Mouse (Mus musculus) ES-E14 (cell line): ENCODE measurements around the gene Nav1. TPM values are rescaled to one million over a fixed set of nuclear protein-coding genes. Genes with fewer than 3 reads are reported as not detected.
A peak's percentile ranks its signal among the peaks of the same experiment; 100 is the strongest.

Experiments
- DNase-seq: peaks from one replicate; pipeline ENCODE4 v3.0.0-alpha.2; 2013; ENCODE audit warnings: low read depth, low spot score
- H3K27ac ChIP-seq: 2 replicates; pipeline ENCODE4 v1.5.1; 2012; ENCODE audit warnings: low read depth, mild to moderate bottlenecking, low read length, moderate library complexity, mixed read lengths; ENCODE audit not compliant: poor library complexity, insufficient read depth, severe bottlenecking
- H3K36me3 ChIP-seq: 2 replicates; pipeline ENCODE4 v1.6.1; 2012; ENCODE audit warnings: mild to moderate bottlenecking, low read length, moderate library complexity, mixed read lengths; ENCODE audit not compliant: control insufficient read depth, poor library complexity, insufficient read depth, severe bottlenecking
- H3K4me1 ChIP-seq, 2 experiments: fragments of 150-350 bp in 1 of 2; sonication (generic) in 1 of 2; 2 replicates each; pipeline ENCODE4 v1.6.1; 2012; ENCODE audit warnings: low read length in 2 of 2, mild to moderate bottlenecking in 1 of 2, mixed read lengths in 1 of 2; ENCODE audit not compliant: control insufficient read depth in 2 of 2, insufficient read depth in 2 of 2, poor library complexity in 1 of 2
- H3K4me3 ChIP-seq, 2 experiments: fragments of 150-350 bp in 1 of 2; sonication (generic) in 1 of 2; 2 replicates each; pipeline ENCODE4 v1.5.1; 2012; ENCODE audit warnings: low read length in 2 of 2, low read depth in 1 of 2, mild to moderate bottlenecking in 1 of 2, mixed read lengths in 1 of 2; ENCODE audit not compliant: insufficient read depth in 1 of 2, poor library complexity in 1 of 2, severe bottlenecking in 1 of 2
- H3K9ac ChIP-seq: 2 replicates; pipeline ENCODE4 v1.6.1; 2012; ENCODE audit warnings: low read depth, mild to moderate bottlenecking, low read length, mixed read lengths; ENCODE audit not compliant: poor library complexity, insufficient read depth, severe bottlenecking
- H3K9me3 ChIP-seq: fragments of 150-350 bp; sonication (generic); 2 replicates; pipeline ENCODE4 v1.6.1; 2012; ENCODE audit warnings: low read depth, mild to moderate bottlenecking, low read length; ENCODE audit not compliant: control insufficient read depth, insufficient read depth
- CHD2 ChIP-seq: IDR thresholded peaks from 2 replicates; pipeline ENCODE4 v1.6.1; 2014; ENCODE audit warnings: mild to moderate bottlenecking, low read depth, low read length, inconsistent platforms
- HCFC1 ChIP-seq: IDR thresholded peaks from 2 replicates; pipeline ENCODE4 v1.6.1; 2012; ENCODE audit warnings: low read length, inconsistent platforms, borderline replicate concordance; ENCODE audit not compliant: insufficient read depth
- MAFK ChIP-seq: IDR thresholded peaks from 2 replicates; pipeline ENCODE4 v1.6.1; 2014; ENCODE audit warnings: mild to moderate bottlenecking, low read depth, low read length, inconsistent platforms; ENCODE audit not compliant: insufficient read depth
- ZC3H11A ChIP-seq: IDR thresholded peaks from 2 replicates; pipeline ENCODE4 v1.6.1; 2012; ENCODE audit warnings: low read depth, mild to moderate bottlenecking, inconsistent platforms, low read length, borderline replicate concordance
- ZNF384 ChIP-seq: IDR thresholded peaks from 2 replicates; pipeline ENCODE4 v1.6.1; 2012; ENCODE audit warnings: low read depth, low read length, inconsistent platforms
- in situ Hi-C, 2 experiments: fragments of 600-800 bp; cut with MboI; formaldehyde crosslinking; loops; one replicate each; pipeline ENCODE4 v1.15.1; 2025; ENCODE audit warnings: low sequenced_read_pairs in 2 of 2, inconsistent platforms in 1 of 2; ENCODE audit not compliant: unreplicated experiment in 2 of 2
- total RNA-seq: library from RNA; depleted of rRNA; stranded (reverse); fragments of 300-350 nt; gene quantifications from 2 replicates; pipeline ENCODE4 v1.2.3, GENCODE M21; 2012

Gene Nav1
- total RNA-seq, 1 experiment = 11.4 TPM

GRCm38 (mm10) chr1:135634791-135635190 lies 27.7 kb upstream of the Nav1 start:
- DNase-seq = peak; percentile 69
- Histone ChIP-seq H3K4me3 (no peak overlapping the region), H3K4me1 (peaks cover 10 to 28% of the 10 kb centered on the region in 2 experiments), H3K27ac (no peak overlapping the region), H3K9me3 (no peaks in the 10 kb centered on the region), H3K36me3 (no peaks in the 10 kb centered on the region; the same call in 1 of the 2 replicates), H3K9ac (no peak overlapping the region)
- TF ChIP-seq HCFC1 = no peak
- no peak for TF ChIP-seq ZNF384
- no peak for TF ChIP-seq MAFK
- no peak for TF ChIP-seq CHD2
- TF ChIP-seq ZC3H11A = no peak
- in situ Hi-C loops = no loop called here

- no peak overlapping the region for H3K27ac ChIP-seq
- TF ChIP-seq CHD2 (no peak), ZC3H11A (no peak), ZNF384 (no peak), HCFC1 (no peak), MAFK (no peak)
These were observed 26.8 kb upstream of the Nav1 start for GRCm38 (mm10) chr1:135633884-135634283.

DNA sequence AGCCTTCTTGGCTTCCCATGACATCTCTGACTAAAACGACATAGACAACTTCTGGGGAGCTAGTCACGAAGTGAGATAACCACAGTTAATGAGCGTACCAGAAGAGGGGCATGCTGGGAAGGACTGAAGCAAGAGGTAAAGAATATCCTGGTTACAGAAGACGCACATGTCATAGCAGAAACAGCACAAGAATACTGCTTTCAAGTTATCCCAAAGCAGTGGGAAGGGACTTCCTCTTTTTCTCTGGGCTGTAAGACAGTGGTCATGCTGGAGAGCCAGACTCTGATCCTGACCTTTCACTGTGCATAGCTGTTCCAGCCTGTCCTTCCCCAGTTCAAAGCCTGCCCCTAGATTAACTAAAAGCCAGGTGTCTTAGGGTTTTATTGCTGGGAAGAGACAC lies 26.4 kb upstream of the Nav1 start:
- in situ Hi-C loops = no loop called here

More at GRCm38 (mm10) chr1:135633884-135634283, 26.8 kb upstream of the Nav1 start:
- H3K36me3 ChIP-seq = no peaks in the 10 kb centered on the region; the same call in 1 of the 2 replicates
- in situ Hi-C loops = no loop called here
- no peak overlapping the region for H3K9ac ChIP-seq
- peaks cover 8 to 28% of the 10 kb centered on the region in 2 experiments for H3K4me1 ChIP-seq
- no peak overlapping the region for H3K4me3 ChIP-seq
- DNase-seq = no peak
- H3K9me3 ChIP-seq = no peaks in the 10 kb centered on the region

DNA sequence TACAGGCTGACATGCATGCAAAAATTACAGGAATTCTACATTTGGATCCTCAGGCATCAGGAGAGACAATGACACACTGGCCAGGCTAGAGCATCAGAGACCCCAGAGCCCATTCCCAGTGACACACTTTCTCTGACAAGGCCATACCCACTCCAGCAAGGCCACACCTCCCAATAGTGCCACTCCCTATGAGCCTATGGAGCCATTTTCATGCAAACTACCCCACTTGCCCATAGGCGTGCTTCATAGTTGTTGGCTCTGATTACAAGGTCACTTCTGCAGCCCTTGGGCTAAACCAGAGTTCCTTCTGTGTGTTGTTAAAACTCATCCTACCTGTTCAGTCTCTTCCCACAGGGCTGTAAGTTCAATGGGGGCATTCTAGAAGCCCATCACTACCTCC lies 25.1 kb upstream of the Nav1 start:
- TF ChIP-seq CHD2 (no peak), ZC3H11A (no peak), HCFC1 (no peak), ZNF384 (no peak), MAFK (no peak)
- in situ Hi-C loops = no loop called here
- no peak for DNase-seq
- no peaks in the 10 kb centered on the region; the same call in 1 of the 2 replicates for H3K36me3 ChIP-seq
- H3K4me3 ChIP-seq = peak overlapping the region; percentile 55 to 56; a peak in 3 of 4 replicates
- no peaks in the 10 kb centered on the region for H3K9me3 ChIP-seq
- peak overlapping the region; percentile 81; the same call in 1 of the 2 replicates for H3K27ac ChIP-seq
- peaks cover 5 to 17% of the 10 kb centered on the region in 2 experiments for H3K4me1 ChIP-seq
- no peak overlapping the region for H3K9ac ChIP-seq

More for the DNA sequence above, 26.4 kb upstream of the Nav1 start:
- TF ChIP-seq ZNF384 (no peak), ZC3H11A (no peak), CHD2 (no peak)
- no peaks in the 10 kb centered on the region; the same call in 1 of the 2 replicates for H3K36me3 ChIP-seq
- no peaks in the 10 kb centered on the region for H3K9me3 ChIP-seq
- DNase-seq = no peak
- H3K27ac ChIP-seq = no peak overlapping the region
- H3K4me1 ChIP-seq = peaks cover 8 to 24% of the 10 kb centered on the region in 2 experiments
- H3K4me3 ChIP-seq = no peak overlapping the region
- H3K9ac ChIP-seq = no peak overlapping the region

- Histone ChIP-seq H3K9me3 (no peaks in the 10 kb centered on the region), H3K27ac (peak overlapping the region; percentile 81; the same call in 1 of the 2 replicates), H3K36me3 (no peaks in the 10 kb centered on the region; the same call in 1 of the 2 replicates), H3K9ac (peak overlapping the region; percentile 58; the same call in 1 of the 2 replicates), H3K4me1 (peaks cover 5 to 16% of the 10 kb centered on the region in 2 experiments), H3K4me3 (peak overlapping the region; percentile 55 to 56)
- DNase-seq = peak; percentile 60
- no peak for TF ChIP-seq ZNF384
- TF ChIP-seq CHD2 = no peak
- no peak for TF ChIP-seq MAFK
- TF ChIP-seq HCFC1 = no peak
- TF ChIP-seq ZC3H11A = no peak
- in situ Hi-C loops = no loop called here
These were observed 24.4 kb upstream of the Nav1 start for GRCm38 (mm10) chr1:135631515-135631914.
